Mouse (Mus musculus) heart, postnatal 0 days (tissue): ENCODE measurements around the gene Akr7a5. TPM values are rescaled to one million over a fixed set of nuclear protein-coding genes. Genes with fewer than 3 reads are reported as not detected.

Experiments used
- ATAC-seq: fragments of 200-750 bp; cut with Nextera tagmentation; 2 replicates; pipeline ENCODE4 v1.8.0; 2017; ENCODE audit warnings: low read depth, moderate number of reproducible peaks, moderate library complexity; ENCODE audit not compliant: insufficient read depth
- DNase-seq: peaks from one replicate; pipeline ENCODE4 v3.0.0-alpha.2; 2016; ENCODE audit warnings: low spot score
- H3K27ac ChIP-seq: fragments of 300-500 bp; sonication (generic); 2 replicates; pipeline ENCODE4 v1.5.1; 2014; ENCODE audit warnings: low read depth, mild to moderate bottlenecking
- H3K27me3 ChIP-seq: fragments of 300-500 bp; sonication (generic); 2 replicates; pipeline ENCODE4 v1.6.1; 2014; ENCODE audit warnings: low read length, mixed read lengths; ENCODE audit not compliant: control insufficient read depth, insufficient read depth
- H3K36me3 ChIP-seq: fragments of 300-500 bp; sonication (generic); replicated peaks from 2 replicates; pipeline ENCODE4 v1.6.1; 2014; ENCODE audit warnings: low read length, mixed read lengths; ENCODE audit not compliant: control insufficient read depth, insufficient read depth
- H3K4me1 ChIP-seq: fragments of 300-500 bp; sonication (generic); 2 replicates; pipeline ENCODE4 v1.6.1; 2014; ENCODE audit warnings: antibody characterized with exemption; ENCODE audit not compliant: control insufficient read depth, insufficient read depth
- H3K4me2 ChIP-seq: fragments of 300-500 bp; sonication (generic); 2 replicates; pipeline ENCODE4 v1.6.1; 2014; ENCODE audit warnings: low read depth, mild to moderate bottlenecking, low read length, moderate library complexity
- H3K4me3 ChIP-seq: fragments of 300-500 bp; sonication (generic); 2 replicates; pipeline ENCODE4 v1.5.1; 2014; ENCODE audit warnings: low read depth, low read length
- H3K9ac ChIP-seq: fragments of 300-500 bp; sonication (generic); replicated peaks from 2 replicates; pipeline ENCODE4 v1.6.1; 2014; ENCODE audit warnings: low read depth, low read length, mixed read lengths
- H3K9me3 ChIP-seq: fragments of 300-500 bp; sonication (generic); replicated peaks from 2 replicates; pipeline ENCODE4 v1.6.1; 2016; ENCODE audit warnings: low read length; ENCODE audit not compliant: control insufficient read depth
- CTCF ChIP-seq: IDR thresholded peaks from 2 replicates; pipeline ENCODE4 v1.5.1; 2016; ENCODE audit warnings: antibody characterized with exemption, control low read depth, low read depth
- EP300 ChIP-seq: IDR thresholded peaks from 2 replicates; pipeline ENCODE4 v1.6.1; 2016; ENCODE audit warnings: antibody characterized with exemption, low read depth
- WGBS: fragments of 180-500 bp; shearing (Covaris S2); extraction: QIAGEN DNeasy Blood & Tissue Kit; methylation state at CpG from one replicate; pipeline ENCODE4 v1.1.7; 2014; 5-methylcytosine and 5-hydroxymethylcytosine counted together
- polyA plus RNA-seq: library from polyadenylated mRNA; unstranded; fragments of >200 nt; fragmentation: Nextera tagmentation; extraction: Ambion mirVana; gene quantifications from 2 replicates; pipeline ENCODE4 v1.2.1, GENCODE M21; 2015
- total RNA-seq: library from RNA; depleted of rRNA; stranded (reverse); fragments of >200 nt; gene quantifications from 2 replicates; pipeline ENCODE4 v1.2.3, GENCODE M21; 2014; ENCODE audit warnings: low replicate concordance

Akr7a5 gene
- total and polyA plus RNA-seq, 2 experiments from 2014 or later: 62.5 to 65.3 TPM

- 70% methylated on average over 18 of the region's 18 CpGs for WGBS
- ATAC-seq (peak; percentile 24; the same call in 1 of the 2 replicates), DNase-seq (peak; percentile 62)
- Histone ChIP-seq H3K27ac (peak overlapping the region; percentile 54; the same call in 1 of the 2 replicates), H3K4me2 (no peak overlapping the region), H3K36me3 (peaks cover 72% of the 10 kb centered on the region), H3K4me1 (peaks cover 11% of the 10 kb centered on the region), H3K9ac (no peak overlapping the region), H3K4me3 (no peak overlapping the region), H3K9me3 (no peaks in the 10 kb centered on the region), H3K27me3 (no peaks in the 10 kb centered on the region)
- TF ChIP-seq EP300: no peak
- TF ChIP-seq CTCF: peak; percentile 94
Measured at GRCm38 (mm10) chr4:139287122-139287863, 23.3 kb upstream of the Akr7a5 start.

GRCm38 (mm10) chr4:139289017-139289416 is 21.5 kb upstream of the Akr7a5 start:
- H3K4me3 ChIP-seq: no peak overlapping the region
- no peaks in the 10 kb centered on the region for H3K9me3 ChIP-seq
- peak; percentile 60 for TF ChIP-seq CTCF
- no peak for TF ChIP-seq EP300
- H3K36me3 ChIP-seq: peaks cover 67% of the 10 kb centered on the region
- H3K4me1 ChIP-seq: peaks cover 4% of the 10 kb centered on the region; the same call in 1 of the 2 replicates
- H3K9ac ChIP-seq: no peak overlapping the region
- H3K27ac ChIP-seq: no peak overlapping the region
- WGBS: 71% methylated on average over 10 of the region's 10 CpGs
- no peak for ATAC-seq
- H3K27me3 ChIP-seq: no peaks in the 10 kb centered on the region
- H3K4me2 ChIP-seq: no peak overlapping the region
- peak; percentile 19 for DNase-seq

- Histone ChIP-seq H3K36me3 (peaks cover 55% of the 10 kb centered on the region), H3K4me1 (peaks cover 1% of the 10 kb centered on the region; the same call in 1 of the 2 replicates), H3K4me2 (no peak overlapping the region), H3K27me3 (no peaks in the 10 kb centered on the region), H3K4me3 (no peak overlapping the region), H3K9ac (no peak overlapping the region), H3K27ac (no peak overlapping the region), H3K9me3 (no peaks in the 10 kb centered on the region)
- DNase-seq (no peak), ATAC-seq (no peak)
- WGBS: 82% methylated on average over 16 of the region's 16 CpGs
- TF ChIP-seq EP300 (no peak), CTCF (no peak)
Measured at GRCm38 (mm10) chr4:139291099-139291498, 19.4 kb upstream of the Akr7a5 start.

GRCm38 (mm10) chr4:139292038-139292437 is 18.5 kb upstream of the Akr7a5 start:
- H3K9ac ChIP-seq: no peak overlapping the region
- TF ChIP-seq CTCF: no peak
- TF ChIP-seq EP300: no peak
- H3K4me3 ChIP-seq: no peak overlapping the region
- H3K36me3 ChIP-seq: peaks cover 51% of the 10 kb centered on the region
- ATAC-seq (no peak), DNase-seq (no peak)
- H3K9me3 ChIP-seq: no peaks in the 10 kb centered on the region
- H3K27me3 ChIP-seq: no peaks in the 10 kb centered on the region
- WGBS: 96% methylated on average over 5 of the region's 5 CpGs
- no peak overlapping the region for H3K4me2 ChIP-seq
- H3K4me1 ChIP-seq: no peaks in the 10 kb centered on the region
- H3K27ac ChIP-seq: no peak overlapping the region

- ATAC-seq: 0 out of 2 replicates have a peak, but pooled peaks have one; percentile 25
- Histone ChIP-seq H3K4me3 (no peak overlapping the region), H3K9me3 (no peaks in the 10 kb centered on the region), H3K36me3 (peaks cover 27% of the 10 kb centered on the region), H3K4me1 (no peaks in the 10 kb centered on the region), H3K4me2 (no peak overlapping the region), H3K27ac (no peak overlapping the region), H3K9ac (no peak overlapping the region), H3K27me3 (no peaks in the 10 kb centered on the region)
- 86% methylated on average over 4 of the region's 4 CpGs for WGBS
- no peak for TF ChIP-seq EP300
- peak; percentile 17 for TF ChIP-seq CTCF
- no peak for DNase-seq
Measured at GRCm38 (mm10) chr4:139297566-139297965, 13.0 kb upstream of the Akr7a5 start.
